In the genomic region with DNA sequence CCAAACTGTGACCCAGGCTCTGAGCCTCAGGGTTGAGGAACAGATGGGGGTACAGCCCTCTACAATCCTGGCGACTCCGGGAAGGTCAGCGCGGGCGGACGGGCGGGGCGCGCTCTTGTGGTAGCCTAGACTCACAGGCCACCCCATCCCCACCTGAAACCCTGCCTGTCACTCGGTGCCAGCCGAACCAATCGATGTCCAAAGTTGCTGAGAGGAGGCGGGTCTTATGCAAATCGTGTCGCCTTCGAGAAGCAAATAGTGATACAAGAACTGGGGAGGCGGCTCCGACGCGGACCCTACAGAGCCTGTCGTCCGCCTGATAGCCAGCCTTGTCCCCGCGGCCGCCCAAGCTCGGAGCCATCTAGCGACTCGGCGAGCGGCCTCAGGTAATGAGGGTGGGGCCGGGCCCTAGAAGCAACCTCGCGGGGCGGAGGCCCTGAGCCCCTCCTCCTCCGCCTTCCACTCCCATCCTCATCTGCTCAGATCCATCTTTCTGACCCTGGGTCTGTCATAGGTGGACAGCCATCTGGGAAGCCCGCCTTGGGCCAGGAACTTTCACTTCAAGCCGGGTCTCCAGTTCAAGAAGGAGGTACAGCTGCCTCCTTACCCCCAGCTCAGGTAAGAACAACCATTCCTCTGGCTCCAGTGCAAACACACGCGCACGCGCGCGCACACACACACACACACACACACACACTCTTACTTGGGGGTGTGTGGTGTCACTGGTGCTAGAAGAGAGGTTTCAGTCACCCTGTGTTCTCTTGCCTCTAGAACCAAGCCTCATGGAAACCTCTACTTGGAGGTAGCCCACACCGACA, we compare ENCODE assay signal across 8 mouse cellular contexts. TPM values are rescaled to one million over a fixed set of nuclear protein-coding genes. Genes with fewer than 3 reads are reported as not detected.
DNase-seq lines count a peak whose midpoint lies in the region; ATAC-seq and TF ChIP-seq lines count a peak whose summit lies in the region.

No protein-coding gene starts in this region.

- peak; percentile 83 for ATAC-seq in liver, embryonic 16.5 days (ENCODE audit: low read depth)
- ATAC-seq in neural tube, embryonic 12.5 days (ENCODE audit: low FRiP score, low read depth): peak; percentile 91
- peak; percentile 84 for ATAC-seq in stomach, embryonic 15.5 days (ENCODE audit: insufficient read depth, low FRiP score, low read depth)

- in situ Hi-C loops in CH12.LX (cut with MboI; ENCODE audit: low pct_ligation_motif_present, low pct_unique_long_range_greater_than_20kb, low sequenced_read_pairs): no loop called here

- no peak overlapping the region for H3K9ac ChIP-seq in CH12.LX (ENCODE audit: insufficient read depth, low read depth)
- no peak overlapping the region for H3K9ac ChIP-seq in liver, embryonic 16.5 days (ENCODE audit: low read depth, low read length)
- peak overlapping the region; percentile 44 for H3K9ac ChIP-seq in neural tube, embryonic 12.5 days
- H3K9ac ChIP-seq in stomach, embryonic 15.5 days: 0 out of 2 replicates have a peak overlapping the region, but pooled peaks have one; percentile 6

- TF ChIP-seq EP300 in CH12.LX (IDR thresholded peaks at IDR 0.05; ENCODE audit: low read length): no peak

- peak; percentile 54 for DNase-seq in CH12.LX (ENCODE audit: extremely low read depth)
- peak; percentile 88 to 94 for DNase-seq in cerebellum, adult 18-20 months
- DNase-seq in forelimb bud, embryonic 11.5 days (ENCODE audit: low read depth, low spot score): peak; percentile 86
- peak; percentile 79 for DNase-seq in heart, postnatal 4 days
- peak; percentile 93 to 94 for DNase-seq in layer of hippocampus, adult 18-20 months (ENCODE audit: low spot score in 2 of 2)

- no peaks in the 10 kb centered on the region for H3K36me3 ChIP-seq in CH12.LX (replicated peaks in 1 of 2; ENCODE audit: control insufficient read depth in 1 of 2, insufficient read depth in 1 of 2, low read length in 1 of 2)
- no peaks in the 10 kb centered on the region for H3K36me3 ChIP-seq in liver, embryonic 16.5 days (ENCODE audit: control insufficient read depth, insufficient read depth)
- no peaks in the 10 kb centered on the region for H3K36me3 ChIP-seq in neural tube, embryonic 12.5 days
- H3K36me3 ChIP-seq in stomach, embryonic 15.5 days: no peaks in the 10 kb centered on the region

- TF ChIP-seq CTCF in CH12.LX (conservative IDR thresholded peaks at IDR 0.05 in 1 of 2, IDR thresholded peaks at IDR 0.05 in 1 of 2; ENCODE audit: low read depth in 2 of 2, low read length in 2 of 2): no peak

- H3K27ac ChIP-seq in CH12.LX (ENCODE audit: insufficient read depth, low read depth): no peak overlapping the region
- H3K27ac ChIP-seq in liver, embryonic 16.5 days (ENCODE audit: low read length): no peak overlapping the region
- no peak overlapping the region for H3K27ac ChIP-seq in neural tube, embryonic 12.5 days
- no peak overlapping the region for H3K27ac ChIP-seq in stomach, embryonic 15.5 days

- dilution Hi-C loops in CH12.LX (cut with MboI; ENCODE audit: extremely low pct_ligation_motif_present, extremely low pct_unique_long_range_greater_than_20kb, low sequenced_read_pairs): no loop called here

- H3K4me2 ChIP-seq in CH12.LX (ENCODE audit: insufficient read depth, low read depth, poor library complexity, severe bottlenecking): peak overlapping the region; percentile 87
- peak overlapping the region; percentile 50 for H3K4me2 ChIP-seq in liver, embryonic 16.5 days (ENCODE audit: low read depth, low read length)
- H3K4me2 ChIP-seq in neural tube, embryonic 12.5 days (replicated peaks): peak overlapping the region; percentile 71
- H3K4me2 ChIP-seq in stomach, embryonic 15.5 days: peak overlapping the region; percentile 92

- 8% methylated on average over 43 of the region's 44 CpGs for WGBS in liver, embryonic 16.5 days (ENCODE audit: insufficient replicate concordance)
- WGBS in neural tube, embryonic 12.5 days: 11% methylated on average over 44 of the region's 44 CpGs
- 7% methylated on average over 44 of the region's 44 CpGs for WGBS in stomach, embryonic 15.5 days

- no peaks in the 10 kb centered on the region for H3K79me2 ChIP-seq in CH12.LX (replicated peaks; ENCODE audit: control insufficient read depth, extremely low read depth, insufficient read depth, poor library complexity, severe bottlenecking)

- peak overlapping the region; percentile 6 to 60 (median 13) for H3K4me3 ChIP-seq in CH12.LX (replicated peaks in 1 of 3; ENCODE audit: low read depth in 2 of 3, low read length in 2 of 3, poor library complexity in 1 of 3)
- peak overlapping the region; percentile 32 for H3K4me3 ChIP-seq in liver, embryonic 16.5 days (ENCODE audit: low read depth, low read length)
- peak overlapping the region; percentile 41 for H3K4me3 ChIP-seq in neural tube, embryonic 12.5 days
- H3K4me3 ChIP-seq in stomach, embryonic 15.5 days (replicated peaks): peak overlapping the region; percentile 45

- H3K9me3 ChIP-seq in CH12.LX (replicated peaks; ENCODE audit: low read length): no peaks in the 10 kb centered on the region
- no peaks in the 10 kb centered on the region for H3K9me3 ChIP-seq in liver, embryonic 16.5 days (replicated peaks; ENCODE audit: control insufficient read depth, low read length)
- H3K9me3 ChIP-seq in neural tube, embryonic 12.5 days: no peaks in the 10 kb centered on the region
- H3K9me3 ChIP-seq in stomach, embryonic 15.5 days: no peaks in the 10 kb centered on the region

- TF ChIP-seq POLR2A in CH12.LX (IDR thresholded peaks at IDR 0.05; ENCODE audit: low read depth, low read length): no peak

- peaks cover 2 to 5% of the 10 kb centered on the region in 2 experiments; a peak in 3 of 4 replicates for H3K4me1 ChIP-seq in CH12.LX (ENCODE audit: control insufficient read depth in 1 of 2, insufficient read depth in 2 of 2)
- no peaks in the 10 kb centered on the region for H3K4me1 ChIP-seq in liver, embryonic 16.5 days (ENCODE audit: control insufficient read depth, low read depth, low read length)
- H3K4me1 ChIP-seq in neural tube, embryonic 12.5 days: peaks cover 16% of the 10 kb centered on the region
- H3K4me1 ChIP-seq in stomach, embryonic 15.5 days: peaks cover 21% of the 10 kb centered on the region

- peaks cover 98% of the 10 kb centered on the region for H3K27me3 ChIP-seq in CH12.LX (replicated peaks)
- peaks cover 55% of the 10 kb centered on the region for H3K27me3 ChIP-seq in liver, embryonic 16.5 days (ENCODE audit: control insufficient read depth, insufficient read depth, low read depth, low read length)
- H3K27me3 ChIP-seq in neural tube, embryonic 12.5 days (replicated peaks): peaks cover 64% of the 10 kb centered on the region
- H3K27me3 ChIP-seq in stomach, embryonic 15.5 days (replicated peaks): peaks cover 51% of the 10 kb centered on the region

- no peak for TF ChIP-seq RAD21 in CH12.LX (IDR thresholded peaks at IDR 0.05; ENCODE audit: low read depth, low read length)

TF ChIP-seq in CH12.LX, 34 proteins besides CTCF, POLR2A, EP300 and RAD21:
- no peak for TF ChIP-seq RCOR1 (conservative IDR thresholded peaks at IDR 0.05; ENCODE audit: low read depth, low read length)
- 0 out of 2 replicates have a peak, but pooled peaks have one; percentile 31 for TF ChIP-seq CHD2 (IDR thresholded peaks at IDR 0.05; ENCODE audit: low read length)

RNA-seq across cellular contexts. Expression of a gene that starts 0.4 kb away (rescaled TPM):
- not detected in 2 replicates for total RNA-seq in CH12.LX (2012; rRNA removed)
- total RNA-seq in CH12.LX (2014; rRNA removed): not detected in 2 replicates
- not detected in 2 replicates for polyA plus RNA-seq in CH12.LX (2012; ENCODE audit: insufficient read length, low read depth)
- under 1 TPM; 0.26 to 0.54 TPM for total RNA-seq in heart, postnatal 4 days (2021)
- total RNA-seq in layer of hippocampus, adult 18-20 months (2021): 100 to 1,000 TPM; 476 to 553 TPM
- not detected in 2 replicates for polyA plus RNA-seq in liver, embryonic 16.5 days (2015; fragmentation: Nextera tagmentation; extraction: Ambion mirVana)
- polyA plus RNA-seq in neural tube, embryonic 12.5 days (2016; fragmentation: Nextera tagmentation; extraction: Ambion mirVana): 3.8 and 4.2 TPM in 2 replicates
- polyA plus RNA-seq in stomach, embryonic 15.5 days (2015; fragmentation: Nextera tagmentation; extraction: Ambion mirVana): 3.5 and 3.6 TPM in 2 replicates

RNA-seq across cellular contexts. Expression of a gene that starts 17.9 kb away (rescaled TPM):
- total RNA-seq in CH12.LX (2012; rRNA removed) (not detected in 2 replicates), CH12.LX (2014; rRNA removed) (not detected in 2 replicates)
- polyA plus RNA-seq in CH12.LX (2012; ENCODE audit: insufficient read length, low read depth): not detected in 2 replicates
- total RNA-seq in heart, postnatal 4 days (2021): 10 to 100 TPM; 21.3 to 24.6 TPM
- 10 to 100 TPM; 15.9 to 16.1 TPM for total RNA-seq in layer of hippocampus, adult 18-20 months (2021)
- polyA plus RNA-seq in liver, embryonic 16.5 days (2015; fragmentation: Nextera tagmentation; extraction: Ambion mirVana): not detected in 2 replicates
- polyA plus RNA-seq in neural tube, embryonic 12.5 days (2016; fragmentation: Nextera tagmentation; extraction: Ambion mirVana): 0.15 TPM in 1 of 2 replicates, not detected in the other
- not detected in 2 replicates for polyA plus RNA-seq in stomach, embryonic 15.5 days (2015; fragmentation: Nextera tagmentation; extraction: Ambion mirVana)

RNA-seq across cellular contexts. Expression of a gene that starts 43.7 kb away (rescaled TPM):
- total RNA-seq in CH12.LX (2012; rRNA removed) (86.8 and 94.0 TPM in 2 replicates), CH12.LX (2014; rRNA removed) (84.5 and 89.4 TPM in 2 replicates)
- 68.3 and 69.7 TPM in 2 replicates for polyA plus RNA-seq in CH12.LX (2012; ENCODE audit: insufficient read length, low read depth)
- total RNA-seq in heart, postnatal 4 days (2021): 10 to 100 TPM; 33.5 to 35.2 TPM
- total RNA-seq in layer of hippocampus, adult 18-20 months (2021): 10 to 100 TPM; 21.6 to 22.0 TPM
- polyA plus RNA-seq in liver, embryonic 16.5 days (2015; fragmentation: Nextera tagmentation; extraction: Ambion mirVana): 33.4 and 34.3 TPM in 2 replicates
- 80.1 and 80.9 TPM in 2 replicates for polyA plus RNA-seq in neural tube, embryonic 12.5 days (2016; fragmentation: Nextera tagmentation; extraction: Ambion mirVana)
- 89.9 and 95.1 TPM in 2 replicates for polyA plus RNA-seq in stomach, embryonic 15.5 days (2015; fragmentation: Nextera tagmentation; extraction: Ambion mirVana)

RNA-seq across cellular contexts. Expression of a gene that starts 49.9 kb away (rescaled TPM):
- not detected in 2 replicates for total RNA-seq in CH12.LX (2012; rRNA removed)
- total RNA-seq in CH12.LX (2014; rRNA removed): not detected in 2 replicates
- not detected in 2 replicates for polyA plus RNA-seq in CH12.LX (2012; ENCODE audit: insufficient read length, low read depth)
- total RNA-seq in heart, postnatal 4 days (2021): 10 to 100 TPM; 26.9 to 28.3 TPM
- 1 to 10 TPM; 1.7 to 2.7 TPM for total RNA-seq in layer of hippocampus, adult 18-20 months (2021)
- 1.1 and 1.2 TPM in 2 replicates for polyA plus RNA-seq in liver, embryonic 16.5 days (2015; fragmentation: Nextera tagmentation; extraction: Ambion mirVana)
- polyA plus RNA-seq in neural tube, embryonic 12.5 days (2016; fragmentation: Nextera tagmentation; extraction: Ambion mirVana): 20.1 and 24.6 TPM in 2 replicates
- polyA plus RNA-seq in stomach, embryonic 15.5 days (2015; fragmentation: Nextera tagmentation; extraction: Ambion mirVana): 14.1 and 18.9 TPM in 2 replicates

Comparison
In these comparisons a context has a peak if more than half of its experiments do, and no peak if none do; other contexts are left out.
1. H3K9ac ChIP-seq: peak in neural tube, embryonic 12.5 days (single experiment) and stomach, embryonic 15.5 days (single experiment); none in CH12.LX (single experiment) and liver, embryonic 16.5 days (single experiment).
2. Peak in every context shown above with its lines, with median percentiles within 50 percentile points of each other: DNase-seq, H3K4me2 ChIP-seq, H3K4me3 ChIP-seq and ATAC-seq.